Mouse (Mus musculus) CH12F3 (cell line): Measurements from ENCODE around the gene Olfr1402.

Experiments used
- in situ Hi-C: fragments of 300-500 bp; cut with MboI; formaldehyde crosslinking; loops from 2 replicates; pipeline ENCODE4 v1.14.3; 2020; ENCODE audit warnings: low sequenced_read_pairs

Gene Olfr1402

GRCm38 (mm10) chr3:97421920-97422319 is at the start of gene Olfr1402:
TSS of gene Olfr1402 (minus strand) at chr3:97422020.
- in situ Hi-C loops: no loop called here

GRCm38 (mm10) chr3:97455286-97455685 is 33.5 kb upstream of the Olfr1402 start:
- in situ Hi-C loops: no loop called here

GRCm38 (mm10) chr3:97438619-97439018 is 16.8 kb upstream of the Olfr1402 start:
- in situ Hi-C loops: no loop called here

- in situ Hi-C loops: no loop called here
Observed at GRCm38 (mm10) chr3:97394289-97394688, 27.5 kb downstream of the Olfr1402 start.

- in situ Hi-C loops: no loop called here
Observed at GRCm38 (mm10) chr3:97393079-97393478, 28.7 kb downstream of the Olfr1402 start.

GRCm38 (mm10) chr3:97370382-97370781 is 51.4 kb downstream of the Olfr1402 start:
- in situ Hi-C loops: no loop called here

- in situ Hi-C loops: no loop called here
Observed at GRCm38 (mm10) chr3:97363418-97364098, 58.3 kb downstream of the Olfr1402 start.

- in situ Hi-C loops: no loop called here
Observed at GRCm38 (mm10) chr3:97358448-97358847, 63.4 kb downstream of the Olfr1402 start.
